Mouse (Mus musculus) embryo, embryonic 9.5 days (tissue): ENCODE measurements at regions not wholly inside any gene's neighbourhood (a gene's known extent, or its start where the extent isn't known, plus 50 kb on each side); places are given as distances from the start of the nearest gene placed in this dataset.
A peak's percentile ranks its signal among the peaks of the same experiment; 100 is the strongest.

Experiments
- DNase-seq: peaks from one replicate; pipeline ENCODE4 v3.0.0-alpha.2; 2017; ENCODE audit errors: extremely low spot score

- peak; percentile 21 for DNase-seq
Measured at GRCm38 (mm10) chr6:52368734-52369412, 55.6 kb downstream of the Evx1 start.

GRCm38 (mm10) chr6:52370806-52371360 is 57.6 kb downstream of the Evx1 start:
- DNase-seq: no peak

GRCm38 (mm10) chr6:52379146-52379545 is 65.8 kb downstream of the Evx1 start:
- no peak for DNase-seq

GRCm38 (mm10) chr6:52379588-52379987 is 66.3 kb downstream of the Evx1 start:
- DNase-seq: no peak

- no peak for DNase-seq
Measured at GRCm38 (mm10) chr6:52385044-52385443, 71.7 kb downstream of the Evx1 start.

- no peak for DNase-seq
Measured at GRCm38 (mm10) chr6:52401404-52401803, 88.1 kb downstream of the Evx1 start.

GRCm38 (mm10) chr6:52409991-52410390 is 96.7 kb downstream of the Evx1 start:
- no peak for DNase-seq

GRCm38 (mm10) chr6:52410711-52411110 is 97.4 kb downstream of the Evx1 start:
- DNase-seq: no peak

- no peak for DNase-seq
Measured at GRCm38 (mm10) chr6:52411302-52411701, 98.0 kb downstream of the Evx1 start.

- DNase-seq: no peak
Measured at GRCm38 (mm10) chr6:52413639-52414038, 100.3 kb downstream of the Evx1 start.

GRCm38 (mm10) chr6:52415341-52415946 is 102.1 kb downstream of the Evx1 start:
- DNase-seq: no peak

GRCm38 (mm10) chr6:52416491-52416890 is 103.2 kb downstream of the Evx1 start:
- DNase-seq: no peak

GRCm38 (mm10) chr6:52417439-52418124 is 104.3 kb downstream of the Evx1 start:
- DNase-seq: peak; percentile 27

- DNase-seq: peak; percentile 38
Measured at GRCm38 (mm10) chr6:52418451-52419170, 105.3 kb downstream of the Evx1 start.

GRCm38 (mm10) chr6:52420276-52420970 is 107.1 kb downstream of the Evx1 start:
- no peak for DNase-seq

GRCm38 (mm10) chr6:52421771-52422170 is 108.5 kb downstream of the Evx1 start:
- DNase-seq: no peak

- DNase-seq: no peak
Measured at GRCm38 (mm10) chr6:52422686-52423085, 109.4 kb downstream of the Evx1 start.

GRCm38 (mm10) chr6:52423581-52424107 is 110.3 kb downstream of the Evx1 start:
- no peak for DNase-seq

GRCm38 (mm10) chr6:52424440-52424839 is 111.1 kb downstream of the Evx1 start:
- no peak for DNase-seq

- no peak for DNase-seq
Measured at GRCm38 (mm10) chr6:52425082-52425481, 111.8 kb downstream of the Evx1 start.
